Mouse (Mus musculus): ENCODE data around the gene Pik3c2b.

DNA sequence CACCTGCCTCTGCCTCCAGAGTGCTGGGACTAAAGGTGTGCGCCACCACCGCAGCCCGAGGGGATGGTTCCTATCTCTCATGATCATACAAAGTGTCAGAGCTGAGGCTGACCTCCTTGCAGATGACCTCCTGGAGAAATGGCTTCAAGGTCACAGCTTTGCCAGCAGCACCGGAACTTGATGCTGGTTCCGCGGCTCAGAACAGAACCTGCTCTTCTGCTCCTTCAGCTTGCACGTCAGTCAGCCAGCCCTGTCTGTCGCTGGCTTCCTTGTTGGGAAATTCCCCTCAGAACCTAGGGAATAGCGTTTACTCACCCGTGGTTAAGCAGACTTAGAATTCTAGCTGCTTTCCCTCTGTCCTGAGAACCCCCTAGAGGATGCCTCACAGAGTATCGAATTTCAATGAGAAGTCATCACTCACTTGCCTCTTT lies 4.5 kb downstream of the Pik3c2b start:
- TF ChIP-seq CTCF (IDR thresholded peaks at IDR 0.05; ENCODE audit: insufficient read depth, low read depth, low read length) = no peak
- TF ChIP-seq POLR2A (IDR thresholded peaks at IDR 0.05; ENCODE audit: insufficient read depth, low read depth, low read length) = no peak

Data from olfactory bulb, adult 2 months (tissue).